Mouse (Mus musculus) naive thymus-derived CD4-positive, alpha-beta T cell, adult 2 months (primary cell): ENCODE measurements around the gene Usb1.

Experiments used
- DNase-seq: peaks from one replicate; pipeline ENCODE4 v3.0.0-alpha.2; 2011; ENCODE audit warnings: low read depth

Gene Usb1

DNA sequence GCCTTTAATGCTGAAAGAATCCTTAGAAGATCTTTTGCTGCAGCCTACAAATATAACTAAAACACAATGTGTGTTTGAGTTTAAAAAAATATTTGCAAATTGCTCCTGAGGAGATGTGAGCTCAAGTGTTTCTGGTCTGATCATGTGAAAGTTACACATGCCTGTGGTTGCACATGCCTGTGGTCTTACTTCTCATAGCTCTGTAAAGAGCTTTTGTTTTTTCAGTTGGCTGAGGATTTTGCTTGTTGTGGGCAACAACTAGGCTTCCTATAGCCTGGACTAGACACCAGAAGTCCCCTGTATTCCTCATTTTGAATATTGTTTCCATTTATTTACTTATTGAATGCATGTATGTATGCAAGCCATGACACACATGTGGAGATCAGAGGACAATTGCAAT lies 4.3 kb downstream of the Usb1 start:
- no peak for DNase-seq

- DNase-seq: no peak
Measured at GRCm38 (mm10) chr8:95341721-95342120, 9.6 kb downstream of the Usb1 start.

DNA sequence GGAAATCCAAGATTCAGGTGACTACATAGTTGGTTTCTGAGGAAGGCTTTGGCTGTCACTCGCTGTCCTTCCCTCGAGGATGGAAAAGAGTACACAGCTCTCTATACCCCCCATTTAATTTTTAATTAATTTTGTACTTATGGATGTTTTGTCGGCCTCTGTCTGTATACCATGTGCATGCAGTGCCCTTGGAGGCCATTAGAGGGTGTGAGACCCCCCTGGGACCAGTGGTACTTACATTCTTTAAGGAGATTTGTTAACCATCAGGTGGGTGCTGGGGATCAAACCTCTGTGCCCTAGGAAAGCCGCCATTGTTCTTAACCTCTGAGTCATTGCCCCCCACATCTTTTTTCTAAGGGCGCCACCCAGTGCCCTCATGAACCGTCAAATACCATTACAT lies 12.6 kb downstream of the Usb1 start:
- no peak for DNase-seq

DNA sequence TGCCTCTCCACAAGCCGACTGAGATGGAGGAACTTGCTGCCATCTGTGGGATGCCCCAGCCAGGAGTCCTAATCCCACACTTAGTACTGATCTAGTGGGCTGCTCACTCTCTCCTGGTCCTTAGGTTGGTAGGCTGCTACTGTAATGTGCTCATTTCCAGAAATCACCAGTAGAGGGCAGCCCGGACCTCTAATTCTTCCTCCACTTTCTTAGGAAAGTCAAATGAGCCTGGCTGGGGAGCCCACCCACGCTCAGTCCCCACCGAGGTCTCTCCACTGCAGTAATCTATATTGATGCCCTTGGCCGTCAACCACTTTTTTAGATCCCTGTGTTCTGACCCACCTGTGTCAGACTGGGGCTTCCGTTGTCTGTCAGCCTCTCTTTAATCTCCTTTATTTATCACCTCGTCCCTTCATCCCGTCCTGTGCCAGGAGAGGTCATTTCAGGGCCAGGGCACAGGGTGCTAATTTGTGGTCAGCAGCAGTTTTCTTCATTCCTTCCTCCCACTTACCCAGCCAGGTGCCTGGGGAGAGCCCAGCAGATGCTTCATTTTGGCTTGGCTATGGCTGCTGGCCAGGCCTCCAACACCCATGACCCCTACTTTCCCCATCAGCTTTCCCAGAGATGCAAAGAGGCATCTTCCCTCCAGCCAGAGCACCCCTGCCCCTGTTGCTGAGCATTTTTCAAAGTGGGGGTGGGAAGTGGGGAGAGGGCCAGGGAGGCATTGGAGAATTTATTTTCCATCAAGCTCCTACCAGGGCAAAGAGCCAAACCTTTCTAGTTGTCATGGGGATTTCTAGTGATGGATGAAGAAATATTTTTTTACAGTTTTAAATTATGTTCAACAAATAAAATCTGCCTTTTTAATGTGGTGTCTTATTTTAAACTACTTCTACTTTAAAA lies 14.8 kb downstream of the Usb1 start:
- DNase-seq: peak; percentile 79

DNA sequence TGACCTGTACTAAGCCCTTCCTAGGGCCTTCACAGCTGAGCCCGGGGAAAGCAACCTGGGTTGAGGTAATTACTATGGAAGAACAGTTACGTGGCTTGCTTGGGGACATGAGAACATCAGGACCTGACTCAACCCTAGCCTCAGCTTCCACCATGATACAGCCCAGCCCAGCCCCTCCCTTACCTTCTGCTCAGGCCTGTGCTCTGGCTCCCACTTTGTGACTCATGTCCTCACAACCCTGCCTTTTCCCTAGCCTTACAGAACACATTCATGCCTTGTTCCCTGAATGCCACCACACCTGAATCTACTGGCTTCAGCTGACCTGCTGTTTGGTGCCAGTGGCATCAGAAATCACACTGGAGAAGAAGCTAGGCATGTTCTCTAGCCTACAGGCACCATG lies 16.3 kb downstream of the Usb1 start:
- no peak for DNase-seq

DNA sequence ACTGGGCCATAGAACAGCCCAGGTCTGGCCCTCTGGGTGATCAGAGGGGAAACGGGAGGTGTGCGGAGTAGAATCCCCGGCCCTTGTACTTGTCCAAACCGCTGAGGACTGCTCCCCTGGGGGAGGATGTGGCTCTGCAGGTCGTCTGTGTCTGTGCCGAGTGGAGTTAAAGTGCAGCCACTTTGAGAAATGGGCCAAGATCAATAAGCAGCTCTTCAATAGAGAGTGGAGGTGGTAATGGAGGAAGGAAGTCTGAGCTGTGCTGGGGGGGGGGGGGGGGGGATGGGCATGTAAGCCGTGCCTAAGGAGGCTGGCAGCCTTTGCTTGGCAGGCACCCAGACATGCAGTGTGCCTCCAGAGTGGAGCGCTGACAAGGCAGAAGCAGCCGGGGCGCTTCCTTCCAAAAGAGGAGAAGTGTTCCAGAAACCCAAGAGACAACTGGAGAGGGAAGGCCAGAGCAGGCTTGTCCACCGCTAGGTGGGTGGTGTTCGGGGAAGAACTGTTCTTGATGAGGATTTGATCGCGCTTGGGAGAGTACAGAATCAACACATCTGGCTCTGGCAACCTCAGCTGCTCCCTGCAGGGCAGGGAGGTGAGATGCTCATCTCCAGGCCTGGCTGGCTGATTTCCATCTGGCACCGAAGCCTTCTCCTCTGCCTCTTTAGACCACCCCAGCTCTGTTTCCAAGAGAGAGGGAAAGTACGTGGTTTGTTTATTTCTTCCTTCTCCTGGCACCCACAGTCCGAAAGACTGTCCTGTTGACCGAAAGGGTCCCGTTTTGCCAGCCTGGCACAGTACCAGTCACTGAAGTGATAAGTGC lies 16.9 kb downstream of the Usb1 start:
- peak; percentile 76 for DNase-seq

- no peak for DNase-seq
Measured at GRCm38 (mm10) chr8:95351461-95351860, 19.4 kb downstream of the Usb1 start.

DNA sequence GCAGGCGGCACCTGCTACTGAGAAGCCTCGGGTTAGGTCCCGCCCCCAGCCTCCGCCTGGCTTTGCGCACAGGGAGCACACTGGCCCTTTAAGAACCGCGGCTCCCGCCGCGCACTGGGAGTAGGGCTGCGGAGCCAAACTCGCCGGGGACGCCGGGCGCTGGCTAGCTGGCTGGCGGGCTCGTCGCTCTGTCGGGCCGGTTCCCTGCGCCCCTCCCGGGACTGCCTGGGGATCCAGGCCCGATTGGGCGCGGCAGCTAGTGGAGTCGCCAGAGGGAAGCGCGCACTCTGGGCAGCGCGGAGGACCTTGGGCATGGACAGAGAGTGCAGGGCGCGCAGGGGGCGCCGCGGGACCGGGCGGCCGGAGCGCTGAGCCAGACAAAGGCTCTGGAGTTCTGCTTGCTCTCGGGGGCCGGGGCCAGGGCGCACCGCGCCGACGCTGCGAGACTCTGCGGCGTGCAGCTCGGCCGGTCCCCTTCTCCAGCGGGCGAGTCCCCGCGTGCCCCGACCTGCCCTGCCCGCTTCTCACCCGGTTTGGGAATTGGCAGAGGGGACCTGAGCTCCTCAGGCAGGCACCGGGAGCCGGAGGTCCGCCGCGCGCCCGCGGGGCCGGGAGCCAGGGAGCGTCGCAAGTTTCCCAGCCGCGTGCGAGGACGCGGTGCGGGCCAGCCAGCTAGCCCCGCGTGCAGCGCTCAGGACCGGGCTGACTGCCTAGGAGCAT lies 20.2 kb downstream of the Usb1 start, which contains the start of gene Mmp15:
Gene Mmp15 (plus strand): TSS at position 118 of the 720 bp plus-strand sequence.
- peak; percentile 45 for DNase-seq

GRCm38 (mm10) chr8:95352871-95353866 lies 21.1 kb downstream of the Usb1 start:
- DNase-seq: peak; percentile 38

GRCm38 (mm10) chr8:95354606-95355005 lies 22.5 kb downstream of the Usb1 start:
- DNase-seq: no peak

GRCm38 (mm10) chr8:95358550-95359411 lies 26.7 kb downstream of the Usb1 start:
- DNase-seq: no peak

GRCm38 (mm10) chr8:95360181-95361015 lies 28.3 kb downstream of the Usb1 start:
- DNase-seq: no peak

- DNase-seq: no peak
Measured at GRCm38 (mm10) chr8:95361016-95361341, 28.9 kb downstream of the Usb1 start.

GRCm38 (mm10) chr8:95362272-95362671 lies 30.2 kb downstream of the Usb1 start:
- DNase-seq: no peak

GRCm38 (mm10) chr8:95363849-95364248 lies 31.8 kb downstream of the Usb1 start:
- DNase-seq: no peak

GRCm38 (mm10) chr8:95369581-95370326 lies 37.7 kb downstream of the Usb1 start:
- DNase-seq: peak; percentile 81

GRCm38 (mm10) chr8:95373389-95374002 lies 41.4 kb downstream of the Usb1 start:
- DNase-seq: no peak

DNA sequence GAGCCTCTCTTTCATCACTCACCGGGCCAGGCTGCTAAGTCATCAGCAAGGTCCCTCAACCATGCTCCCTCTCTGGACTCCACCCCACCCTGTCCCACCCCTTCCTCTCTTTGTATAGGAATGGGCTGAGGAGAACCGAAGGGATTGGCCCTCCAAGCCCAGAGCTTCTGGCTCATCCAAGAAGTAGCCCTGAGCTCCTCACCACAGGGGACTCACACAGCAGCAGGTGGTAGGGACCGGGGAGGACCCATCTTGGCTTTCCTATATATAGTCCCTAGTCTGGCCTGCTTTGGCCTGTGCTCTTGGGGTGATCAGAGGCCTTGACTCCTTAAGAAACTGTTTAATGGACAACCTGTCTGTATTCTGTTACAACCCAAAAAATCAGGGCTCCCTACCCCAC lies 42.3 kb downstream of the Usb1 start:
- DNase-seq: no peak
